Comparison of ENCODE assay signal across 8 mouse cellular contexts in genomic region chr11:90167771-90168170, GRCm38 (mm10). TPM values are rescaled to one million over a fixed set of nuclear protein-coding genes. Genes with fewer than 3 reads are reported as not detected.
A peak's percentile ranks its signal among the peaks of the same experiment; 100 is the strongest.
DNase-seq lines count a peak whose midpoint lies in the region; ATAC-seq lines count a peak whose summit lies in the region.

No protein-coding gene starts in this region.

- H3K36me3 ChIP-seq in midbrain, embryonic 14.5 days (ENCODE audit: control insufficient read depth, insufficient read depth, low read length), result no peaks in the 10 kb centered on the region
- no peaks in the 10 kb centered on the region for H3K36me3 ChIP-seq in midbrain, embryonic 11.5 days (ENCODE audit: control insufficient read depth, insufficient read depth, low read length)

- H3K9ac ChIP-seq in midbrain, embryonic 14.5 days (replicated peaks; ENCODE audit: low read length), result no peak overlapping the region
- no peak overlapping the region for H3K9ac ChIP-seq in midbrain, embryonic 11.5 days (ENCODE audit: low read length)

- no peaks in the 10 kb centered on the region for H3K27me3 ChIP-seq in midbrain, embryonic 14.5 days (ENCODE audit: control insufficient read depth, insufficient read depth, low read length)
- no peaks in the 10 kb centered on the region for H3K27me3 ChIP-seq in midbrain, embryonic 11.5 days (ENCODE audit: control insufficient read depth, insufficient read depth, low read length)

- H3K9me3 ChIP-seq in midbrain, embryonic 14.5 days (ENCODE audit: control insufficient read depth, low read length), result no peaks in the 10 kb centered on the region
- H3K9me3 ChIP-seq in midbrain, embryonic 11.5 days (ENCODE audit: control insufficient read depth, low read length), result no peaks in the 10 kb centered on the region

- H3K4me2 ChIP-seq in midbrain, embryonic 14.5 days (ENCODE audit: low read length), result no peak overlapping the region
- H3K4me2 ChIP-seq in midbrain, embryonic 11.5 days, result no peak overlapping the region

- DNase-seq in gastrocnemius, adult 18-20 months (ENCODE audit: low spot score), result peak; percentile 24
- DNase-seq in gastrocnemius, adult 8-10 months (ENCODE audit: low spot score in 2 of 2), result no peak
- DNase-seq in midbrain, embryonic 14.5 days, result peak; percentile 28
- no peak for DNase-seq in midbrain, embryonic 11.5 days (ENCODE audit: low spot score, missing footprints)
- peak; percentile 28 for DNase-seq in embryo, embryonic 10 days (ENCODE audit: low spot score)
- peak; percentile 59 for DNase-seq in lung, postnatal 25 days (ENCODE audit: low spot score)
- DNase-seq in cerebellum, adult 9-10 months, result no peak

- no peak overlapping the region for H3K4me3 ChIP-seq in midbrain, embryonic 14.5 days (replicated peaks; ENCODE audit: low read depth, low read length)
- H3K4me3 ChIP-seq in midbrain, embryonic 11.5 days (ENCODE audit: low read depth, low read length), result no peak overlapping the region

- no peak overlapping the region for H3K27ac ChIP-seq in midbrain, embryonic 14.5 days (replicated peaks; ENCODE audit: low read depth, low read length)
- H3K27ac ChIP-seq in midbrain, embryonic 11.5 days (ENCODE audit: low read depth, low read length), result no peak overlapping the region

- H3K4me1 ChIP-seq in midbrain, embryonic 14.5 days (ENCODE audit: control insufficient read depth, insufficient read depth, low read length), result no peaks in the 10 kb centered on the region
- no peaks in the 10 kb centered on the region for H3K4me1 ChIP-seq in midbrain, embryonic 11.5 days (ENCODE audit: control insufficient read depth, insufficient read depth, low read length)

- WGBS in midbrain, embryonic 14.5 days, result 30% methylated on average over 6 of the region's 6 CpGs
- WGBS in midbrain, embryonic 11.5 days, result 21% methylated on average over 6 of the region's 6 CpGs

- no peak for ATAC-seq in midbrain, embryonic 14.5 days (ENCODE audit: low FRiP score, low TSS enrichment)
- ATAC-seq in midbrain, embryonic 11.5 days (ENCODE audit: low FRiP score), result no peak
- no peak for ATAC-seq in monocyte, adult 5-6 weeks (replicated peaks; ENCODE audit: insufficient number of reproducible peaks, low FRiP score, low TSS enrichment, poor library complexity, severe bottlenecking)

RNA-seq across cellular contexts. Expression of gene Gm45716, which starts 19.7 kb away (rescaled TPM):
- 1 to 10 TPM; 1.2 to 2.6 TPM for total RNA-seq in gastrocnemius, adult 18-20 months (2021)
- total RNA-seq in gastrocnemius, adult 8-10 months (2022), result 1 to 10 TPM; 1.7 to 3.3 (median 2.4) TPM
- polyA plus RNA-seq in midbrain, embryonic 14.5 days (2014; fragmentation: Nextera tagmentation; extraction: Ambion mirVana), result 29.6 and 30.3 TPM in 2 replicates
- 19.3 and 20.4 TPM in 2 replicates for polyA plus RNA-seq in midbrain, embryonic 11.5 days (2014; fragmentation: Nextera tagmentation; extraction: Ambion mirVana)
- 25.2 to 33.2 TPM (median 32.0 TPM) in 3 replicates for total RNA-seq in monocyte, adult 5-6 weeks (2017)

Comparison
In these comparisons a context has a peak if more than half of its experiments do, and no peak if none do; other contexts are left out.
1. DNase-seq: peak in gastrocnemius, adult 18-20 months (single experiment), midbrain, embryonic 14.5 days (single experiment), embryo, embryonic 10 days (single experiment) and lung, postnatal 25 days (single experiment); none in gastrocnemius, adult 8-10 months (0 of 2), midbrain, embryonic 11.5 days (single experiment) and cerebellum, adult 9-10 months (single experiment).